Mouse (Mus musculus) right cerebral cortex, postnatal 4 days (tissue): ENCODE measurements at regions not wholly inside any gene's neighbourhood (a gene's known extent, or its start where the extent isn't known, plus 50 kb on each side); places are given as distances from the start of the nearest gene placed in this dataset.

Experiments used
- DNase-seq: peaks from one replicate; pipeline ENCODE4 v3.0.0-alpha.2; 2022

GRCm38 (mm10) chr4:32153356-32153755 is 85.2 kb upstream of the Bach2 start:
- DNase-seq = no peak

GRCm38 (mm10) chr4:32156965-32157364 is 81.6 kb upstream of the Bach2 start:
- no peak for DNase-seq

GRCm38 (mm10) chr4:32158451-32158850 is 80.2 kb upstream of the Bach2 start:
- no peak for DNase-seq

- no peak for DNase-seq
Measured at GRCm38 (mm10) chr4:32158886-32159285, 79.7 kb upstream of the Bach2 start.

GRCm38 (mm10) chr4:32160815-32161214 is 77.8 kb upstream of the Bach2 start:
- no peak for DNase-seq

GRCm38 (mm10) chr4:32161871-32162656 is 76.5 kb upstream of the Bach2 start:
- no peak for DNase-seq

- DNase-seq = no peak
Measured at GRCm38 (mm10) chr4:32162694-32163240, 75.8 kb upstream of the Bach2 start.

- DNase-seq = no peak
Measured at GRCm38 (mm10) chr4:32164081-32164641, 74.4 kb upstream of the Bach2 start.

- DNase-seq = no peak
Measured at GRCm38 (mm10) chr4:32164736-32165241, 73.8 kb upstream of the Bach2 start.

GRCm38 (mm10) chr4:32165918-32166528 is 72.6 kb upstream of the Bach2 start:
- DNase-seq = no peak

- DNase-seq = no peak
Measured at GRCm38 (mm10) chr4:32167151-32167550, 71.5 kb upstream of the Bach2 start.

GRCm38 (mm10) chr4:32170106-32170459 is 68.5 kb upstream of the Bach2 start:
- no peak for DNase-seq

GRCm38 (mm10) chr4:32170460-32171192 is 68.0 kb upstream of the Bach2 start:
- no peak for DNase-seq

GRCm38 (mm10) chr4:32171291-32171690 is 67.3 kb upstream of the Bach2 start:
- DNase-seq = no peak

- DNase-seq = no peak
Measured at GRCm38 (mm10) chr4:32172992-32173391, 65.6 kb upstream of the Bach2 start.

- DNase-seq = no peak
Measured at GRCm38 (mm10) chr4:32174771-32175170, 63.8 kb upstream of the Bach2 start.

- DNase-seq = no peak
Measured at GRCm38 (mm10) chr4:32175231-32175630, 63.4 kb upstream of the Bach2 start.

- no peak for DNase-seq
Measured at GRCm38 (mm10) chr4:32175853-32176448, 62.7 kb upstream of the Bach2 start.

- DNase-seq = no peak
Measured at GRCm38 (mm10) chr4:32176449-32177135, 62.0 kb upstream of the Bach2 start.

GRCm38 (mm10) chr4:32177933-32178639 is 60.5 kb upstream of the Bach2 start:
- no peak for DNase-seq

- no peak for DNase-seq
Measured at GRCm38 (mm10) chr4:32179707-32180241, 58.8 kb upstream of the Bach2 start.
